Mouse (Mus musculus): ENCODE data around the gene Gucy2g.

DNA sequence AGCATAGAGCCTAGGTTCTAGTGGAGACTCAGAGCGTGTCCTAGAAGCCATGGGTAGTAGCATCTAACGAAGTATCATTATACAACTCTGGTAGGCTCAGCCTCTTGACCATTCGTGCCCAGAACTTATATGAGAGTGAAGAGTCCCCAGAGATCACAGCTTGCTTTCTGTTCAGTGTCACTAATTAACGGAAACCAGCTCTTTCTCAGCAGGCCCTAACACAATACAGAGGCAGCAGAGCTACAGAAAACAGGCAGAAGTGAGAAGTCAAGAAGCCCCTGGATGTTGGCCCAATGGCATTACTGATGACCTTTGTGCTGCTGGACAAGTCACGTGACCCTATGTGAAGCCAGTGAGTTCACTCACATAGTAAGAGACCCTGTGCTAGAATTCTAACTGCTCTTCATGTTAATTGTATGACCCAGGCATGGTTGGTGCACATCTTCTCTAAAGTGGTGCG lies at the start of gene Gucy2g:
- TF ChIP-seq CTCF (IDR thresholded peaks at IDR 0.05; ENCODE audit: low read depth) (no peak), EP300 (IDR thresholded peaks at IDR 0.05; ENCODE audit: low read depth) (no peak)
